Mouse (Mus musculus): ENCODE data around the gene Nuf2.

The Nuf2 gene

GRCm38 (mm10) chr1:169462386-169463115 lies 68.7 kb downstream of the Nuf2 start:
- no peak for DNase-seq

- peak; percentile 33 to 70 for DNase-seq
These were observed 72.0 kb downstream of the Nuf2 start for GRCm38 (mm10) chr1:169459071-169459782.

All from lung, postnatal 4 days (tissue).